Mouse (Mus musculus) MN1 (cell line): ENCODE data around the gene Arhgap29.

ENCODE experiments used
- DNase-seq: peaks from one replicate; pipeline ENCODE4 v3.0.0-alpha.2; 2016; ENCODE audit warnings: low spot score

Arhgap29 gene

GRCm38 (mm10) chr3:121952041-121952591, at the start of gene Arhgap29:
Arhgap29 (plus strand) TSS chr3:121952541.
- no peak for DNase-seq

- DNase-seq: no peak
Measured at GRCm38 (mm10) chr3:121902729-121903128, 49.6 kb upstream of the Arhgap29 start.

GRCm38 (mm10) chr3:121903286-121903685, 49.1 kb upstream of the Arhgap29 start:
- DNase-seq: no peak

- DNase-seq: no peak
Measured at GRCm38 (mm10) chr3:121903695-121904094, 48.6 kb upstream of the Arhgap29 start.

GRCm38 (mm10) chr3:121904476-121904875, 47.9 kb upstream of the Arhgap29 start:
- DNase-seq: no peak

- DNase-seq: no peak
Measured at GRCm38 (mm10) chr3:121906623-121907022, 45.7 kb upstream of the Arhgap29 start.

- DNase-seq: no peak
Measured at GRCm38 (mm10) chr3:121909155-121909554, 43.2 kb upstream of the Arhgap29 start.

GRCm38 (mm10) chr3:121913476-121913875, 38.9 kb upstream of the Arhgap29 start:
- no peak for DNase-seq

- no peak for DNase-seq
Measured at GRCm38 (mm10) chr3:121914459-121915185, 37.7 kb upstream of the Arhgap29 start.

GRCm38 (mm10) chr3:121915191-121915590, 37.1 kb upstream of the Arhgap29 start:
- DNase-seq: no peak

GRCm38 (mm10) chr3:121916802-121917532, 35.4 kb upstream of the Arhgap29 start:
- no peak for DNase-seq

GRCm38 (mm10) chr3:121917658-121918057, 34.7 kb upstream of the Arhgap29 start:
- DNase-seq: no peak

- DNase-seq: no peak
Measured at GRCm38 (mm10) chr3:121919961-121920360, 32.4 kb upstream of the Arhgap29 start.

GRCm38 (mm10) chr3:121920769-121921168, 31.6 kb upstream of the Arhgap29 start:
- DNase-seq: no peak

GRCm38 (mm10) chr3:121924768-121925486, 27.4 kb upstream of the Arhgap29 start:
- DNase-seq: no peak

- DNase-seq: no peak
Measured at GRCm38 (mm10) chr3:121927601-121928000, 24.7 kb upstream of the Arhgap29 start.

- DNase-seq: no peak
Measured at GRCm38 (mm10) chr3:121932815-121933214, 19.5 kb upstream of the Arhgap29 start.

GRCm38 (mm10) chr3:121936241-121936640, 16.1 kb upstream of the Arhgap29 start:
- DNase-seq: no peak

GRCm38 (mm10) chr3:121937036-121937435, 15.3 kb upstream of the Arhgap29 start:
- DNase-seq: no peak

GRCm38 (mm10) chr3:121939658-121940057, 12.7 kb upstream of the Arhgap29 start:
- no peak for DNase-seq

- DNase-seq: no peak
Measured at GRCm38 (mm10) chr3:121940094-121940889, 12.0 kb upstream of the Arhgap29 start.
